Mouse (Mus musculus): ENCODE data around the gene Nav2.

Nav2 gene

DNA sequence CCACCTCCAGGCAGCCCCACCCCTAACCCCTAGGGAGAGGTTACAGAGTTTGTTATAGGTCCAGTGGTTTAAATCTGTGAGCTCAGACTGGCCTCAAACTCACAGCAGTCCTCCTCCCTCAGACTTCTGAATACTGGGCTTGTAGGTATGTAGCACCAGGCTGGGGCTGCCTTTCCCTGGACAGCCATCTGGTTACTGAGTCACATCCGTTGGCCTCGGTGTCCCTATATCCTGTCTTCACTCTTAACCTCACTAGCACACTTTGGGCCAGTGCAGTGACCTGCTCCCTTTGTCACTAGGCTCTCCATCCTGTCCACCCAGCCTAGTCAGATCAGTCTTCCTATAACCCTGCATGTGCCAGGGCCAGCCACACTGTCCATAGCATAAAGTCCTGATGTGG, 19.8 kb upstream of the Nav2 start:
- DNase-seq (ENCODE audit: low read depth, low spot score) = no peak

DNA sequence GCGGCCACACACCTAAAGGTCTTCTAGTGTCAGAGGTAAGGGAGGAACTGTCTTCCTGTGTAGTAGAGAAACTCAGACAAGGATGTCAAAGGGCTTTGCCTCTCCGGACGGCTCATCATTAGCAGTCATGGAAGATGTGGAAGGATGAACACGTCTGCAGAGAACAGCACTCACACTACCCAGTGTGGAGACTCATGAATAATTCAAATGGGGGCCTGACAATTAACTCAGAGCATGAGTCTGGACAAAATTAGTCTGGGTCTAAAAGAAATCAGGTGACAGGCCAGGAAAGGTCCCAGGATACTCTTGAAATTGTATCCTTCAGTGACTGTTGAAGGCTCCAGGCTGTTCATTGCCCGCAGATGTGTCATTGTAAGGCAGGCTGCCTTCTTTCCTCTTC, 17.5 kb upstream of the Nav2 start:
- DNase-seq (ENCODE audit: low read depth, low spot score) = no peak

DNA sequence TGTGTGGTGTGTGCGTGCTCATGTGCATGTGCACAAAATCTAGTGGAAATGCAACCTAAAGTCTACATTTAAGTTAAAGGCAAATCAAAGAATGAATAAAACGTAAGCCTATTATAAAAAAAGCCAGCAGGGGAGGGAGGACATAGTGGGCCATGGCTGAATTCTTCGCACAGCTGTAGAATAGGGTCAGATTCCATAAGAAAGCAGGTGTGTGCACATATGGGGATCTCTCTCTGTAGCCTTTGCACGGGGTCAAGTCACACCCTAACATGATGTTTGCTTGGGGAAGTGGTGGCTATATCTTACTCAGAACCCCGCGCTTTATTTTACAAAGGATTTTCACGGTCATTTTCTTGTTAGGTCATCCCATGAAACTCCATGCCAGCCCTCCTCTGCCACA, 15.4 kb upstream of the Nav2 start:
- DNase-seq (ENCODE audit: low read depth, low spot score) = no peak

DNA sequence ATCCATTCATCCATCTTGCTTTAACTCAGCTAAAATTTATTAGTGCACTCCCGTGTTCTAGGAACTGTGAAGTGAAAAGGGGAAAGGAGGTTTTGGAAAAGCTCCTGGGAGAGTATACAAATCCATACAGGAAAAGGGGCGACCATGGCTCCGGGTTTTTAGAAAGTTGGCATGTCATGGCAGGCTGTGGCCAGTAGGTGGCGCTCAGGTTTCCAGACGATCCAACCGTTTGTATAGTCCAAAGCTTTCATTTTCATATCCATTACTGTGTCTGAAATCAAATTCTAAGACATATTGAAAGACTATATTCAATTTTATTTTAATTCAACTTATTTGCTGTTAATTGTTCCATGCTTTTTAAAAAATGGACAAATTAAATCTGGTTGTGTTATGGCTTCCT, 14.4 kb upstream of the Nav2 start:
- peak; percentile 60 for DNase-seq (ENCODE audit: low read depth, low spot score)

DNA sequence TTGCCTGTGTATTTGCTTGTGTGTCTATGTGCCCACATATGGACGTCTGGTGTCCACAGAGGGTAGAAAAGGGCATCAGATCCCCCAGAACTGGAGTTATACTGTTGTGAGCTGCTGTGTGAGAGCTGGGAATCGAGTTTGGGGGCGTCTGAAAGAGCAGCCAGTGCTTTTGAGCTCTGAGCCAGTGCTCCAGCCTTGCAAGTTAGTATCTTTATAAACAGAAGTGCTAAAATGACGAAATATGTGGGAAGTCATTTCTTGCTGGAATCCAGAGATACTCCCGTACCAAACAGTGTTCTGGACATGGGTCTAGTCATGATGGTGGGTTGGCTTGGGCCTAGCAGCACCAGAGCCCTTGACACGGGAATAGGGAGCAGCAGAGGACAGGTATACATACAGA, 13.8 kb upstream of the Nav2 start:
- DNase-seq (ENCODE audit: low read depth, low spot score) = no peak

DNA sequence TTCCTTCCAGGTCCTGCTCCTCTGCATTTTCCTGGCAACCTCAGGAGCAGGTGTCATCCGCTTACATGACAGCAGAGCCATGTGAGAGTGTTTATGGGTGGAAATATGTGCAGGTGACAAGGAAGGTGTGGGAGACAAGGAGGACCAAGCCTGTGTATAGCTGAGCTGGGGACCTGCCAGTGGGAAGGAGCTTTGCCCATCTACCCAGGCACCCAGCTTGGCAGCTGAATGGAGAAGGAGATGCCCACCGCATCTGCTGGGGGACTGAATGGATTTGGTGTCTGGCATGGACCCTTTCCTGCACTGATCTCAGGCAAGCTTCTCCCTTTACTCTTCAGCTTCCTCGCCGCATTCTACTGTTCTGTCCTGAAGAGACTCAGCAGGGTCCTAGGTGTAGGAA, 13.0 kb upstream of the Nav2 start:
- no peak for DNase-seq (ENCODE audit: low read depth, low spot score)

DNA sequence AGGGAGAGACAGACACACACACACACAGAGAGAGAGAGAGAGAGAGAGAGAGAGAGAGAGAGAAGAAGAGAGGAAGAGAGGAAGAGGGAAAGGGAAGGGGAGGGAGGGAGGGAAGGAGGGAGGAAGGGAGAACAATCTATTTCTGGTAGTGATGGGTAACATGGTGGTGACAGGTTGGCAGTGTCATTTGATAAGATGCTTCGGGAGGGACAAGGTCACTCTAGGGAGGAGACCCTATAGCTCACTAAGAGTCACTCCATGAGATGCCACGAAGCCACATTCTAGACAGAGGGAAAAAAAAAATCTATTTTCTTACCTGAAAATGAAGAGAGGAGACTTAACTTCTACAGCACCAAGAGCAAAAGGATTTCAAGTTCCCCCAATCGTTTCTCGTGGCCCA, 12.5 kb upstream of the Nav2 start:
- DNase-seq (ENCODE audit: low read depth, low spot score) = no peak

DNA sequence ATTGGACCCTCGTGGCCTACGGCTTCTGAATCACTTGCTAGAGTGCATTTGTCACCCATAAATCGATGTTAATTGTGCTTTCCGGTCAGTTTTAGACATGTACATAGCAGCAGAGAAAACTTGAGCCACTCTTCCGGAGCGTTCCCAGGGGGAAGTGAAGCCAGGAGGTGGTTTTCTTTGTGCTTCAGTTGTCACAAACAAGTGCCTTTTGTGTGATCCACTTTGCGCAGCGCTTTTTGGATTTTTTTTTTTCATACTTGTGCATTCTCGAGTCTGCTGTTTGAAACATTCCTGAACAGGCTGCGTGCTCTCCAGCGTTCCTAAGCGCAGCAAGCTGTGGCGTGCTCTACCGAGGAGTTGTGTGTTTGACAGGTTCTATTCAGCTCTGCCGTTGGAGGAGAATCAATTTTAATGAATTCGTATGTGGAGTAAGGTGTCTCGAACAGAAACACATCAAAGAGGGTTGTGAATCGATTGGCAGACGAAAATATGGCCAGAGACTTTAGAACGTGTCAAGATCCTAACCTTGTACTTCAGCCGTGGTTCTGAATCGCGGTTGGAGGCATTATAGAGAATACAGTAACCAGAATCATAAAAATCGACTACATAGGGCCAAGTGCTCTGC, 10.9 kb upstream of the Nav2 start:
- no peak for DNase-seq (ENCODE audit: low read depth, low spot score)

DNA sequence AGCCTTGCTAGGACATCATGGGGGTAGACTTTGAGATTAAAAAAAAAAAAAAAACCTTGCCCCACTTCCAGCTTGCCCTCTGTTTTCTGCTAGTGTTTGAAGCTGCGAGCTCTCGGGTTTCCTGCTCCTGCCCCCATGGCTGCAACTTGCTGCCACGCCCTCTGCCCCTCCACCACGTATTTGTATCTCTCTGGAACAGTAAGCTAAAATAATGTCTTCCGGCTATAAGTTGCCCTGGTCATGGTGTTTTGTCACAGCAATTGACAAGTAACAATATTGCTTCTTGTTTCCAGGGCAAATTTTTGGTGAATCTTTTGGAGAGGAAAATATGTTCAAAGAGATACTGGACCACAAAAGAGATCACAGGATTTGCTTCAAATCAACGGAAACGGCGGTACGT, 10.1 kb upstream of the Nav2 start:
- no peak for DNase-seq (ENCODE audit: low read depth, low spot score)

DNA sequence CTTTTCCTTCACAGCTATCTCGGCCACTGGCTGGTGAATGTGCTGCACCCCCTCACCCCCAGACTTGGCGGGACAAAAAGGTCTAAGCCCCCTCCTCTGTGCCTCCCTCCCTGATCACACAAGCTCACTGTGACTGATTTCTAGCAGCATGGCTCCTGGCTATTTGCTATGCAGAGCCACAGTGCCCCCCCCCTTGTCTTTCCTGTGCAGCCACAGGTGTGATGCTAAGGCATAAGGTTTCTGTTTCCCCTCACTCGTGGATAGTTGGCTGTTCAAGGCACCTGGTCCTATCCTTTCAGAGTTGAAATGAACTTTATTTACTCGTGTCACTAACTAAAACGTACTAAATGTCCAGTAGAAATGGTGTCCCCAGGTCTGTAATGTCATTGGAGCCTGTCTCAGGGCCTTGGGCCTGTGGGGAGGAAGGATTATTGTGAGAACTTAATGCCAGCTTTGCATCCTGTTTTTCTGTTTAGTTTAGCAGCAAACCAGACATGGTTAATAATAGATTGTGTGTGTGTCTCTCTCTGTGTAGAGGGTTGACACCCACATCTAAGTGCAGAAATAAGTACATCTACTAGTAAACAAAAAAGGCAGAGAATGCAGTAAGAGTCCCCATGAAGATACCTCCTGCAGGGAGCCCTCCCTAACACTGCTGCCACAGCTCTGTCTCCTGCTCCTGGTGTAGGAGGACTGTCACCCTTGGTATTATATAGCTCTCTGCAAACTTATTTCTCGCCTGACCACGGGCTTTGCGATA, 7.9 kb upstream of the Nav2 start:
- DNase-seq (ENCODE audit: low read depth, low spot score) = peak; percentile 37

DNA sequence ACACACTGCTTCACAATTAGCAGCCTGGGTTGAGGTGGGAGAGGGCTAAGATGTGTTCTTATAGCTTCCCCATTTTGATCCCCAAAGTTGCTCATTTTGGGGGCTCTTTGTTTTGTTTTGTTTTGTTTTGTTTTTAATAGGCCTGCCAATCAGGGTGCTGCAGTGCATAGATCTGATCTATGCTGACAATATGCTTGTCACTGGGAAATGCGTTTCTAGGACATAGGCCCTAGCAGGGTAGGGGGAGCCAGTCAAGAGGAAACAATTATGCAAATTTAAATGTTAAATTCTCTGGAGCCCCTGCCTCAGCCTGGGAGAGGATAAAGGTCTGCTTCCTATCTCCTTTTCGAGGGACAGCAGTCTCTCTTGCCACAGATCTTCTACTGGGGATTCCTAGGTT, 6.1 kb upstream of the Nav2 start:
- DNase-seq (ENCODE audit: low read depth, low spot score) = no peak

DNA sequence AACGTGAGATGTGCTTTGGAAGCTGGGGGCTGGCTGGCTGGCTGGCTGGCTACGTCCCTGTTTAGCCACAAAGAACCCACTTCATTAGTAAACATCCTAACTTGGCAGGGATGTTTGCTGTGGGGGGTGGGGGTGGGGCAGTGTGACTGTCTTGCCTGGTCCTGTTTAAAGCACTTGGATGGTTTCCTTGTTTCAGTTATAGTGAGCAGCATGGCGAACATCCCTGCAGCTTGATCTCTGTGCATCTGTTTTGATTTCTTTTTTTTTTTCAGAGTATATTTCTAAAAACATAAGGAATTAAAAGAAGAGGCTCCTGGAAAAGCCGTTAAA, 791 bp downstream of the Nav2 start:
- no peak for DNase-seq (ENCODE audit: low read depth, low spot score)

DNA sequence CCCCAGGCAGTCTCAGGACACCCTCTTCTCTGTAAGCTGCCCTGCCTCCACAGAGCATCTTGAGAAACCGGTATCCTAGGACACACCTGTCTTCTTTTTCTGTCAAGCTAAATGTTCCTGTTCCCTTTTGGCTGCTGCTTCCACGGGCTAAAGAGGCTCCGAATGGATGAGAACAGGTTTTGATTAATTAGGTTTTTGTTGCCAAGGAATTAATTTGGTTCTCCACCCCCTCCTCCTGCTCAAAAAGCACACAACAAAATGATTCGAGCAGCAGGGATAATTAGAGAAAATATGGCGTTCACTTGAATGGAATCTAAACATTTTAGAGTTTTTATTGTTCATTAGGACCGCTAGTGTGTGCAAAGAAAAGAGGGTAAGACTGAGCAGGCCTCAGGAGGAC, 1.8 kb downstream of the Nav2 start:
- no peak for DNase-seq (ENCODE audit: low read depth, low spot score)

DNA sequence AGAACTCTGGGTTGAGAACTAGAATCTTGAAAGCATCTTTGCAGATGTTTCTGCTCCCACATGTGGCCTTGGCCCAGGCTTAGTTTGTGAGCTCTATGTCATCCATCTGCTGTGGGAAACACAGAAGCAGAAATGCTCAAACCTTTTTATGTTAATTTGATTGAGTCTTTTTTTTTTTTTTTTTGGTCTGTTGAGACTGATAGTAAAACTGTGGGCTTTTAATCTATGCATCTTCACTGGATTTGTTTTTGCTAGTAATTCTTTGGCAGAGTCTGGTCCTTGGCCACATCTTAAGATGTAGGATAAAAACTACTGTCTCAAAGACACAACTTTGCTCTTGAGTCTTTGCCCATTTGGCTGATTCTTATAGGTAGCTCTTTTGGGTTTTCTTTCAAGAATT, 2.6 kb downstream of the Nav2 start:
- no peak for DNase-seq (ENCODE audit: low read depth, low spot score)

DNA sequence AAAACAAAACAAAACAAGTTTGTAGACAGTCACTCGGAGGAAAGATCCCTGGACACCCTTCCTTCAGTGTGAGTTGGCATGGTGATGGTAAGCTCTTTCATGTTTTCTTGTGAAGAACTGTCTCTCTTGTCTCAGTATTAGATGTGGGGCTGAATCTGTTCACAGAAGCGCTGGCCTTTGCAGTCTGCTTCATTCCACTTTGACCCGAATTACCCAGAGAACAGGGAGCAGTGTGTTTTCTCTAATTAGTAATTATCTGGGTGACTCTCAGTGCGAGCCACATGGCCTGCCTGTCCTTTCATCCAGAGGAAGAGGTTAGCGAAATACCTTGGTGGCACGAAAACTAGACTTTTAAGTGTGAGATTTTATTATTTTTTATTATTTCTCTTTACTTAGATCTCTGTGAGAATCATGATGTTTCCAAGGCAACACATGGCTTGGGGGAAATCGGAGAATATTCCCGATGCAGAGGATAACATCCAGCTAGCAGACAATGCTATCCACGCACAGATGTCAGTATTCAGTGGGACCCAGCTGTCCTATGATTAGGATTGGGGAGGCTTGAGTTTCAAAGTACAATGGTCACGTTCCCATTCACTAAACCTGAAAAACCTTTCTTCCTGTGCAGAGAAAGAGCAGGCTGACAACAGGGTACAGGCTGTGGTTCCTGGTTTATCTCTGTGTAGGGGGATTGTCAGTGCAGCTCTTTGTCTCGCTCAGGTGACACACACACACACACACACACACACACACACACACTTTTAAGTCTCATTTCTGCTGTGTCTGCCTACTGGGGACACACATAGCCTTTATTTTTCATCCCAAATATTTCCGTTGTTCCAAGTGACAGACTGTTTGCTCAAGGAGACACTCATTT, 6.4 kb downstream of the Nav2 start:
- no peak for DNase-seq (ENCODE audit: low read depth, low spot score)

DNA sequence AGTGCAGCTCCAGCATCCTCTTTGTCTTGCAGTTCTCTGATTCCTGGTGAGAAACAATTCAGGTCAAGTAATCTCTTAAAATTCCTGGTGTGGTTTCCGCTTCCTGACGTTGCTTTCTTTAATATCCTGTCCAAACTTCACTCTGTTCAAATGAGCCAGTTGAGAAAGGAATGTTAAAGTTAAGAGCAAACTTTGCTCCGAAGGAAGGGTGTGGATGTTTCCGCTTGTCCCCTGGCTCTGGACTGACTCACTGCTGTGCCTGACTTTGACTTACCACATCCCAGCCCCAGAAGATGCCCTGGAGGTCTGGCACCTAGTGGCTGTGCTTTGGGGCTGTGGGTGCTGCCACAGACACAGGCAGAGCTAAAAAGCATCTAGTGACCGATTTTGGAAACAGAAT, 8.9 kb downstream of the Nav2 start:
- DNase-seq (ENCODE audit: low read depth, low spot score) = no peak

DNA sequence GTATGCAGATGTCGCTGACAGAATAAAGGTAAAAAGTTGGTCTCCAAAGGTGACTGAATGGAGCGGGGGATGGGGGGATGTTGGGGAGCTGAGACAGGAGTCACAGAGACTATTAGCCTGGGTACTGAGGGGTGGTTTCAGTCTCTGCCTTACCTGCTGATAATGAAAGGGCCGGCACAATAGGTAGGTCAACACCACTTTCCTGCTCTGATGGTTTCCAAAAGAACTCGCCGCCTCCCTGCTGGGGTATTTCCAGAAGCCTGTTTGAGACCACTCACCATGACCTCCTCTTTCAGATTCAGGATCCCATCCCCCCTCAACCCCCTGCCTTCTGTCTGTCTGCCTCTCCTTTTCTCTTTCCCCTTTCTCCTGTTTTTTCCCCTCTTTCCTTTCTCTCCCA, 9.5 kb downstream of the Nav2 start:
- DNase-seq (ENCODE audit: low read depth, low spot score) = no peak

DNA sequence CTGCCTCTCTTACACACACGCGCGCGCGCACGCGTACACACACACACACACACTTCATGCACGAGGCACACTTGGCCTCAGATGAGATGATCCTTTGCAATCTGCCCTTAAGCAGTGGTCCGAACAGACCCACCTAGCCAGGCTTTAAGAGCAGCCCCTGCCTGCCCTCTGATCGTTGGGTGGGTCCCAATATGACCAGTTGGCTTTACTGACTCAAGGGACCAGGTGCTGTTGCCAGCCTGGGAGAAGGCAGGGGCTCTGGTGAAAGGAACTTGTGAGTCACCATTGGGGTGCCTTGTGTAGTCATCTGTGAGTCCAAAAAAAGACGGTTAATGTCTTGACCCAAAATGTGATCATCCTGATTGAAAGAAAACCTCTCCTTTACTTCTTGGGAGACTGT, 9.9 kb downstream of the Nav2 start:
- no peak for DNase-seq (ENCODE audit: low read depth, low spot score)

DNA sequence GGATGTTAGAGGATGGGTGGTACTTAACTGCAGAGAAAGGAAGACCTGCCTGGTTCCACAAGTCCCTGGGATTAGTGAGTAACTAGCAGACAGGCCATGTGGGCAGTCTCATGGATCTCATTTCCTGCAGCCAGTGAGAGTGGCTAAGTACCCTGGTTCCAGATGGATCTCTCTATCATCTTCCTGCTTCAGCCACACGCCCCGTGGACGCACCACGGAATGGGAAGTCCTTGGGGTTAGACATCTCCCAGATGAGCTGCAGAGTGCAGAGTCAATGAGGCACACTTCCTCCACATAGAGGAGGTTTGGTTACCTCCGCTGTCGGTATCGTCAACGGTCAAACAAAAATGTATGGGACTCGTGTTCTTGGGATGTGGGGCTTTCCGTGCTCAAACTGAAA, 15.1 kb downstream of the Nav2 start:
- no peak for DNase-seq (ENCODE audit: low read depth, low spot score)

DNA sequence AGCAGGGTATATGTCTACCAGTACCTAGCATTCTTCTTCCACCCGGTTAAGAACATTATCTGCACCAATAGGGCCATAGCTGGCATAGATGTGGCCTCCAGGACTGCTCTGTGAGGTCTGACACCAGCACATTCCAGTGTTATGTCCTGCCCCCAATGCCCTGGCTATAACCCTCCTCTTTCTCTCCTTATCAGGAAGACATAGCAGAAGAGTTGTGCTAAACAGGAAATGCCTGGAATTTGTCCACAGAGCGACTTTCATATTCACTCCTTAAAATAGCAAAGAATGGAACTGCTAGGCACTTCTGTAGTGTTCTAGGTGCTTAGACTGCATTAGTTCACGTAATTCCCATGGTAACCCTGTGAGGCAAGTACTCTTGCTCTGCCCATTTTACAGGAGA, 16.7 kb downstream of the Nav2 start:
- no peak for DNase-seq (ENCODE audit: low read depth, low spot score)

DNA sequence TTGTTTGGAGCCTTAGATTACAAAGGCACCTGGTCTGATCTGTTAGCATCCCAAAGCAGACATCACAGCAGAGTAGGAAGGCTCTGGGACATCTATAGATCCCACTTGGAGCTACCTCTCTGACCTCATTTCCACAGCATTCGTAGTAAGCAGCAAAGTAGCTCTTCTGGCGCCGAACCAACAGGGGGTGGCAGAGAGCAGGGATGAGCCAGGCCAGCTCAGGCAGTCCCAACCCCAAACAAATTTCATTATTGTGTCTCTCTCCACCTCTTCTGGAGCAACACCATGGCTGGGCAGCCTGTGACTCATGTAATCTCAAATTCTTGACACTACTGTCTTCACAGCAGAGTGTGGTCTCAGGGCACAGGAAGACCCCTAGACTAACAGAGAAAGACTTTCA, 19.8 kb downstream of the Nav2 start:
- peak; percentile 45 for DNase-seq (ENCODE audit: low read depth, low spot score)

DNA sequence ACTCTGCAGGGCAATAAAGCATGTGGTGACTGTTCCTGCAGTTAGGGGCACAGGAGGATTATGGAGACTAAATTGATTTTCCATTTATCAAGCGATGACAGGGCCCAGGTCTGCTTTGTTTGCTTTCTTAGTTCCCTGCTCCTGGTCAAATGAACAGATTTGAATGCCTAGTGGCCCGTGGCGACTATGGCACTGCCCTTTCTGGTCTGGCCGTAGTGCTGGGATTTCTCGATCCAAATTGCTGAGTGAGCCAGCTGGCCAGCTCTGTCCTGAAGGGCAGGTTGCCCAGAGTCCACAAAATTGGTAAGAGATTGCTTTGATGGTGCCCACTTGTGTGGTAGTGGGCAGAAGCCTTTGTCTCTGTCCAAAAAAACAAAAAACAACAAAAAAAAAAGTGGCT, 21.9 kb downstream of the Nav2 start:
- no peak for DNase-seq (ENCODE audit: low read depth, low spot score)

DNA sequence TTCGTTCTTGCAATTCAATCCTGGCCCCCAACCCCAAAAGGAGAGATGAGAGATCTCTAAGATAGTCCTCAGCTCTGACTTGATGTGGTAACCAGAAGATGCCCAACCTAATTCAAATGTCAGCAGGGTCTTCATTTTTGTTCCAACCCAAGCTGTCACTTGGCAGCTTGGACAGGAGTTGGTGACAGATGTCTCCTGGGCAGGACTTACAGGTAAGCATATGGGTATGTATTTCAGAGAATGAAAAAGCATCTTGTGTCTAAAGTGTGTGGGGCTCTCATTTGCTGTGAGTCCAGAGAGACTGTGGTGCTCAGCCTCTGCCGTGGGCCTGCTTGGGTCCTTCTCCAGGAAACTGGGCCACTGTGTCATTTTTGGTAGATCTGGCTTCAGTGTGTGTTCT, 23.6 kb downstream of the Nav2 start:
- DNase-seq (ENCODE audit: low read depth, low spot score) = no peak
